Mouse (Mus musculus) embryonic facial prominence, embryonic 13.5 days (tissue): Measurements from ENCODE around the gene Ccl27b. TPM values are rescaled to one million over a fixed set of nuclear protein-coding genes. Genes with fewer than 3 reads are reported as not detected.
"Not testable (repeated sequence)": the region's sequence is repeated elsewhere in the genome, so short reads cannot be mapped to it uniquely, and the experiment has no call there.

Experiments used
- ATAC-seq: fragments of 200-750 bp; cut with Nextera tagmentation; 2 replicates; pipeline ENCODE4 v1.8.0; 2017; ENCODE audit warnings: low read depth; ENCODE audit not compliant: insufficient number of reproducible peaks, insufficient read depth, low FRiP score, low TSS enrichment
- H3K27ac ChIP-seq: fragments of 300-500 bp; sonication (generic); 2 replicates; pipeline ENCODE4 v1.5.1; 2015; ENCODE audit warnings: moderate library complexity, mild to moderate bottlenecking, inconsistent platforms
- H3K27me3 ChIP-seq: fragments of 300-500 bp; sonication (generic); 2 replicates; pipeline ENCODE4 v1.6.1; 2015; ENCODE audit warnings: mild to moderate bottlenecking, inconsistent platforms
- H3K36me3 ChIP-seq: fragments of 300-500 bp; sonication (generic); 2 replicates; pipeline ENCODE4 v1.6.1; 2015; ENCODE audit warnings: mild to moderate bottlenecking, inconsistent platforms
- H3K4me1 ChIP-seq: fragments of 300-500 bp; sonication (generic); 2 replicates; pipeline ENCODE4 v1.6.1; 2015; ENCODE audit warnings: inconsistent platforms
- H3K4me2 ChIP-seq: fragments of 300-500 bp; sonication (generic); 2 replicates; pipeline ENCODE4 v1.6.1; 2015; ENCODE audit warnings: moderate library complexity, mild to moderate bottlenecking, inconsistent platforms
- H3K4me3 ChIP-seq: fragments of 300-500 bp; sonication (generic); 2 replicates; pipeline ENCODE4 v1.5.1; 2015; ENCODE audit warnings: mild to moderate bottlenecking, inconsistent platforms
- H3K9ac ChIP-seq: fragments of 300-500 bp; sonication (generic); 2 replicates; pipeline ENCODE4 v1.6.1; 2015; ENCODE audit warnings: mild to moderate bottlenecking, inconsistent platforms
- H3K9me3 ChIP-seq: fragments of 300-500 bp; sonication (generic); 2 replicates; pipeline ENCODE4 v1.6.1; 2016; ENCODE audit warnings: inconsistent platforms
- WGBS: fragments of 180-500 bp; shearing (Covaris S2); methylation state at CpG from one replicate; pipeline ENCODE4 v1.1.7; 2015; ENCODE audit warnings: mixed read lengths; 5-methylcytosine and 5-hydroxymethylcytosine counted together
- polyA plus RNA-seq: library from polyadenylated mRNA; unstranded; fragments of >200 nt; fragmentation: Nextera tagmentation; extraction: Ambion mirVana; gene quantifications from 2 replicates; pipeline ENCODE4 v1.2.1, GENCODE M21; 2015

Ccl27b gene
- not detected in 2 replicates for polyA plus RNA-seq

- WGBS = no CpG with 5 or more reads among the region's 9 CpGs
- not testable (repeated sequence) for H3K9ac ChIP-seq, H3K4me2 ChIP-seq, H3K4me3 ChIP-seq, ATAC-seq, H3K36me3 ChIP-seq, H3K27ac ChIP-seq, H3K27me3 ChIP-seq, H3K4me1 ChIP-seq, H3K9me3 ChIP-seq
Measured at GRCm38 (mm10) chr4:42654951-42655350, at the start of gene Ccl27b. TSS of gene Ccl27b (plus strand) at chr4:42655251.

- H3K27me3 ChIP-seq, ATAC-seq, H3K9me3 ChIP-seq, H3K4me3 ChIP-seq, H3K9ac ChIP-seq, H3K4me2 ChIP-seq, H3K4me1 ChIP-seq, H3K27ac ChIP-seq, H3K36me3 ChIP-seq: not testable (repeated sequence)
- WGBS = no CpG with 5 or more reads among the region's 5 CpGs
Measured at GRCm38 (mm10) chr4:42611895-42612294, 43.2 kb upstream of the Ccl27b start, which contains the start of gene Gm10591. TSS of gene Gm10591 (plus strand) at chr4:42612195.

- not testable (repeated sequence) for H3K27me3 ChIP-seq, H3K27ac ChIP-seq, H3K9me3 ChIP-seq, H3K9ac ChIP-seq, H3K4me3 ChIP-seq, H3K4me1 ChIP-seq, ATAC-seq, H3K4me2 ChIP-seq, H3K36me3 ChIP-seq
- no CpG with 5 or more reads among the region's 8 CpGs for WGBS
Measured at GRCm38 (mm10) chr4:42629419-42629818, 25.6 kb upstream of the Ccl27b start, which contains the start of gene Gm2564. TSS of gene Gm2564 (plus strand) at chr4:42629719.

- H3K4me3 ChIP-seq, H3K9me3 ChIP-seq, H3K36me3 ChIP-seq, H3K27me3 ChIP-seq, H3K4me1 ChIP-seq, H3K27ac ChIP-seq, ATAC-seq, H3K4me2 ChIP-seq, H3K9ac ChIP-seq: not testable (repeated sequence)
- WGBS = no CpG with 5 or more reads among the region's 3 CpGs
Measured at GRCm38 (mm10) chr4:42661793-42662192, 6.7 kb downstream of the Ccl27b start, which contains the start of gene Il11ra2. TSS of gene Il11ra2 (minus strand) at chr4:42661893.

- H3K4me2 ChIP-seq, H3K36me3 ChIP-seq, H3K9ac ChIP-seq, H3K4me3 ChIP-seq, H3K4me1 ChIP-seq, H3K9me3 ChIP-seq, ATAC-seq, H3K27ac ChIP-seq, H3K27me3 ChIP-seq: not testable (repeated sequence)
- no CpG with 5 or more reads among the region's 4 CpGs for WGBS
Measured at GRCm38 (mm10) chr4:42675415-42675814, 20.4 kb downstream of the Ccl27b start.

- not testable (repeated sequence) for H3K9me3 ChIP-seq
Measured at GRCm38 (mm10) chr4:42679365-42679764, 24.3 kb downstream of the Ccl27b start.

GRCm38 (mm10) chr4:42680374-42681356 lies 25.6 kb downstream of the Ccl27b start:
- not testable (repeated sequence) for ATAC-seq, H3K4me3 ChIP-seq, H3K4me2 ChIP-seq, H3K27ac ChIP-seq, H3K9me3 ChIP-seq, H3K9ac ChIP-seq, H3K36me3 ChIP-seq, H3K4me1 ChIP-seq, H3K27me3 ChIP-seq
- no CpG with 5 or more reads among the region's 32 CpGs for WGBS

More at GRCm38 (mm10) chr4:42679365-42679764, 24.3 kb downstream of the Ccl27b start:
- not testable (repeated sequence) for H3K4me3 ChIP-seq, H3K27ac ChIP-seq, H3K4me1 ChIP-seq, H3K27me3 ChIP-seq, H3K9ac ChIP-seq, ATAC-seq, H3K4me2 ChIP-seq, H3K36me3 ChIP-seq
- no CpG with 5 or more reads among the region's 7 CpGs for WGBS

- H3K27ac ChIP-seq, H3K9ac ChIP-seq, ATAC-seq: not testable (repeated sequence)
Measured at GRCm38 (mm10) chr4:42681473-42682182, 26.6 kb downstream of the Ccl27b start.

GRCm38 (mm10) chr4:42682183-42682524 lies 27.1 kb downstream of the Ccl27b start:
- H3K36me3 ChIP-seq, H3K9me3 ChIP-seq, H3K4me1 ChIP-seq, H3K27me3 ChIP-seq, H3K4me3 ChIP-seq, ATAC-seq, H3K9ac ChIP-seq, H3K27ac ChIP-seq, H3K4me2 ChIP-seq: not testable (repeated sequence)
- no CpG with 5 or more reads among the region's 18 CpGs for WGBS

More at GRCm38 (mm10) chr4:42681473-42682182, 26.6 kb downstream of the Ccl27b start:
- no CpG with 5 or more reads among the region's 66 CpGs for WGBS
- not testable (repeated sequence) for H3K4me3 ChIP-seq, H3K36me3 ChIP-seq, H3K9me3 ChIP-seq, H3K27me3 ChIP-seq, H3K4me2 ChIP-seq, H3K4me1 ChIP-seq
